Mouse (Mus musculus): ENCODE data around the gene Rce1. TPM values are rescaled to one million over a fixed set of nuclear protein-coding genes. Genes with fewer than 3 reads are reported as not detected.

The Rce1 gene
- polyA plus RNA-seq, 1 experiment from 2014 or later: 59.0 TPM

GRCm38 (mm10) chr19:4625829-4626535 is 541 bp upstream of the Rce1 start:
- 2% methylated on average over 35 of the region's 35 CpGs for WGBS
- Histone ChIP-seq H3K9me3 (ENCODE audit: control insufficient read depth, low read length) (no peaks in the 10 kb centered on the region), H3K9ac (replicated peaks; ENCODE audit: low read depth, low read length) (peak overlapping the region; percentile 78), H3K27ac (ENCODE audit: low read length) (peak overlapping the region; percentile 77; the same call in 1 of the 2 replicates), H3K4me3 (replicated peaks; ENCODE audit: low read length) (peak overlapping the region; percentile 87), H3K36me3 (ENCODE audit: control insufficient read depth, insufficient read depth) (no peaks in the 10 kb centered on the region), H3K4me2 (ENCODE audit: low read length) (peak overlapping the region; percentile 63), H3K27me3 (replicated peaks; ENCODE audit: control insufficient read depth, insufficient read depth, low read length) (no peaks in the 10 kb centered on the region), H3K4me1 (replicated peaks; ENCODE audit: control insufficient read depth, insufficient read depth, low read length) (peaks cover 29% of the 10 kb centered on the region)
- peak; percentile 65 for ATAC-seq

- Histone ChIP-seq H3K27ac (ENCODE audit: low read length) (peak overlapping the region; percentile 77), H3K36me3 (ENCODE audit: control insufficient read depth, insufficient read depth) (peaks cover 3% of the 10 kb centered on the region; the same call in 1 of the 2 replicates), H3K9me3 (ENCODE audit: control insufficient read depth, low read length) (no peaks in the 10 kb centered on the region), H3K27me3 (replicated peaks; ENCODE audit: control insufficient read depth, insufficient read depth, low read length) (no peaks in the 10 kb centered on the region), H3K4me2 (ENCODE audit: low read length) (peak overlapping the region; percentile 72), H3K9ac (replicated peaks; ENCODE audit: low read depth, low read length) (peak overlapping the region; percentile 78), H3K4me3 (replicated peaks; ENCODE audit: low read length) (peak overlapping the region; percentile 87), H3K4me1 (replicated peaks; ENCODE audit: control insufficient read depth, insufficient read depth, low read length) (peaks cover 29% of the 10 kb centered on the region)
- WGBS: 34% methylated on average over 4 of the region's 4 CpGs
- no peak for ATAC-seq
Measured at GRCm38 (mm10) chr19:4624406-4625178, 849 bp downstream of the Rce1 start.

GRCm38 (mm10) chr19:4624006-4624405 is 1.4 kb downstream of the Rce1 start:
- no peak overlapping the region for H3K9ac ChIP-seq (replicated peaks; ENCODE audit: low read depth, low read length)
- no peaks in the 10 kb centered on the region for H3K9me3 ChIP-seq (ENCODE audit: control insufficient read depth, low read length)
- no peaks in the 10 kb centered on the region for H3K27me3 ChIP-seq (replicated peaks; ENCODE audit: control insufficient read depth, insufficient read depth, low read length)
- H3K4me3 ChIP-seq (replicated peaks; ENCODE audit: low read length): no peak overlapping the region
- ATAC-seq: no peak
- H3K4me1 ChIP-seq (replicated peaks; ENCODE audit: control insufficient read depth, insufficient read depth, low read length): peaks cover 26% of the 10 kb centered on the region
- 91% methylated on average over 12 of the region's 12 CpGs for WGBS
- H3K4me2 ChIP-seq (ENCODE audit: low read length): no peak overlapping the region
- peaks cover 3% of the 10 kb centered on the region; the same call in 1 of the 2 replicates for H3K36me3 ChIP-seq (ENCODE audit: control insufficient read depth, insufficient read depth)
- no peak overlapping the region for H3K27ac ChIP-seq (ENCODE audit: low read length)

- Histone ChIP-seq H3K4me2 (ENCODE audit: low read length) (no peak overlapping the region), H3K27me3 (replicated peaks; ENCODE audit: control insufficient read depth, insufficient read depth, low read length) (no peaks in the 10 kb centered on the region), H3K9ac (replicated peaks; ENCODE audit: low read depth, low read length) (no peak overlapping the region), H3K27ac (ENCODE audit: low read length) (no peak overlapping the region), H3K4me1 (replicated peaks; ENCODE audit: control insufficient read depth, insufficient read depth, low read length) (peaks cover 20% of the 10 kb centered on the region), H3K4me3 (replicated peaks; ENCODE audit: low read length) (no peak overlapping the region), H3K9me3 (ENCODE audit: control insufficient read depth, low read length) (no peaks in the 10 kb centered on the region), H3K36me3 (ENCODE audit: control insufficient read depth, insufficient read depth) (peaks cover 3% of the 10 kb centered on the region; the same call in 1 of the 2 replicates)
- no peak for ATAC-seq
- 97% methylated on average over 9 of the region's 9 CpGs for WGBS
Measured at GRCm38 (mm10) chr19:4623419-4623818, 2.0 kb downstream of the Rce1 start.

- H3K4me3 ChIP-seq (replicated peaks; ENCODE audit: low read length): no peak overlapping the region
- no peaks in the 10 kb centered on the region for H3K27me3 ChIP-seq (replicated peaks; ENCODE audit: control insufficient read depth, insufficient read depth, low read length)
- WGBS: 59% methylated on average over 5 of the region's 5 CpGs
- peaks cover 18% of the 10 kb centered on the region for H3K4me1 ChIP-seq (replicated peaks; ENCODE audit: control insufficient read depth, insufficient read depth, low read length)
- no peak for ATAC-seq
- H3K9ac ChIP-seq (replicated peaks; ENCODE audit: low read depth, low read length): no peak overlapping the region
- H3K9me3 ChIP-seq (ENCODE audit: control insufficient read depth, low read length): no peaks in the 10 kb centered on the region
- H3K27ac ChIP-seq (ENCODE audit: low read length): no peak overlapping the region
- H3K4me2 ChIP-seq (ENCODE audit: low read length): no peak overlapping the region
- peaks cover 3% of the 10 kb centered on the region; the same call in 1 of the 2 replicates for H3K36me3 ChIP-seq (ENCODE audit: control insufficient read depth, insufficient read depth)
Measured at GRCm38 (mm10) chr19:4622780-4623179, 2.7 kb downstream of the Rce1 start.

- Histone ChIP-seq H3K4me3 (replicated peaks; ENCODE audit: low read length) (no peak overlapping the region), H3K27ac (ENCODE audit: low read length) (no peak overlapping the region), H3K4me2 (ENCODE audit: low read length) (no peak overlapping the region), H3K9me3 (ENCODE audit: control insufficient read depth, low read length) (no peaks in the 10 kb centered on the region), H3K36me3 (ENCODE audit: control insufficient read depth, insufficient read depth) (peaks cover 3% of the 10 kb centered on the region; the same call in 1 of the 2 replicates), H3K27me3 (replicated peaks; ENCODE audit: control insufficient read depth, insufficient read depth, low read length) (no peaks in the 10 kb centered on the region), H3K9ac (replicated peaks; ENCODE audit: low read depth, low read length) (no peak overlapping the region), H3K4me1 (replicated peaks; ENCODE audit: control insufficient read depth, insufficient read depth, low read length) (peaks cover 16% of the 10 kb centered on the region)
- ATAC-seq: no peak
- 88% methylated on average over 7 of the region's 7 CpGs for WGBS
Measured at GRCm38 (mm10) chr19:4620721-4621120, 4.7 kb downstream of the Rce1 start.

GRCm38 (mm10) chr19:4619461-4619860 is 6.0 kb downstream of the Rce1 start:
- H3K4me3 ChIP-seq (replicated peaks; ENCODE audit: low read length): no peak overlapping the region
- H3K9ac ChIP-seq (replicated peaks; ENCODE audit: low read depth, low read length): no peak overlapping the region
- peaks cover 3% of the 10 kb centered on the region; the same call in 1 of the 2 replicates for H3K36me3 ChIP-seq (ENCODE audit: control insufficient read depth, insufficient read depth)
- peaks cover 13% of the 10 kb centered on the region for H3K4me1 ChIP-seq (replicated peaks; ENCODE audit: control insufficient read depth, insufficient read depth, low read length)
- 76% methylated on average over 10 of the region's 10 CpGs for WGBS
- H3K4me2 ChIP-seq (ENCODE audit: low read length): no peak overlapping the region
- ATAC-seq: no peak
- H3K9me3 ChIP-seq (ENCODE audit: control insufficient read depth, low read length): no peaks in the 10 kb centered on the region
- H3K27me3 ChIP-seq (replicated peaks; ENCODE audit: control insufficient read depth, insufficient read depth, low read length): no peaks in the 10 kb centered on the region
- no peak overlapping the region for H3K27ac ChIP-seq (ENCODE audit: low read length)

GRCm38 (mm10) chr19:4618183-4618582 is 7.3 kb downstream of the Rce1 start:
- Histone ChIP-seq H3K27me3 (replicated peaks; ENCODE audit: control insufficient read depth, insufficient read depth, low read length) (no peaks in the 10 kb centered on the region), H3K4me3 (replicated peaks; ENCODE audit: low read length) (no peak overlapping the region), H3K36me3 (ENCODE audit: control insufficient read depth, insufficient read depth) (peaks cover 5% of the 10 kb centered on the region; the same call in 1 of the 2 replicates), H3K4me1 (replicated peaks; ENCODE audit: control insufficient read depth, insufficient read depth, low read length) (peaks cover 22% of the 10 kb centered on the region), H3K9ac (replicated peaks; ENCODE audit: low read depth, low read length) (no peak overlapping the region), H3K27ac (ENCODE audit: low read length) (no peak overlapping the region), H3K4me2 (ENCODE audit: low read length) (no peak overlapping the region), H3K9me3 (ENCODE audit: control insufficient read depth, low read length) (no peaks in the 10 kb centered on the region)
- ATAC-seq: no peak
- WGBS: 24% methylated on average over 18 of the region's 18 CpGs

GRCm38 (mm10) chr19:4616546-4616945 is 8.9 kb downstream of the Rce1 start:
- no peak for ATAC-seq
- 44% methylated on average over 4 of the region's 4 CpGs for WGBS
- no peaks in the 10 kb centered on the region for H3K9me3 ChIP-seq (ENCODE audit: control insufficient read depth, low read length)
- no peak overlapping the region for H3K27ac ChIP-seq (ENCODE audit: low read length)
- H3K4me3 ChIP-seq (replicated peaks; ENCODE audit: low read length): no peak overlapping the region
- peaks cover 32% of the 10 kb centered on the region for H3K4me1 ChIP-seq (replicated peaks; ENCODE audit: control insufficient read depth, insufficient read depth, low read length)
- no peak overlapping the region for H3K9ac ChIP-seq (replicated peaks; ENCODE audit: low read depth, low read length)
- H3K4me2 ChIP-seq (ENCODE audit: low read length): no peak overlapping the region
- H3K27me3 ChIP-seq (replicated peaks; ENCODE audit: control insufficient read depth, insufficient read depth, low read length): no peaks in the 10 kb centered on the region
- peaks cover 8% of the 10 kb centered on the region; the same call in 1 of the 2 replicates for H3K36me3 ChIP-seq (ENCODE audit: control insufficient read depth, insufficient read depth)

Measured in forebrain, embryonic 16.5 days (tissue).